Mouse (Mus musculus) testis, adult 10 weeks (tissue): Measurements from ENCODE around the gene Ncoa4. TPM values are rescaled to one million over a fixed set of nuclear protein-coding genes. Genes with fewer than 3 reads are reported as not detected.

Source experiments
- polyA plus RNA-seq: library from polyadenylated mRNA; stranded (reverse); fragments of 350-450 nt; fragmentation: Illumina TruSeq; extraction: RNeasy Lipid Tissue Mini Kit (QIAGEN cat#74804); gene quantifications from one replicate; pipeline ENCODE4 v1.2.3, GENCODE M21; 2014; ENCODE audit warnings: low read depth, low replicate concordance

The Ncoa4 gene
- 391 TPM for polyA plus RNA-seq

DNA sequence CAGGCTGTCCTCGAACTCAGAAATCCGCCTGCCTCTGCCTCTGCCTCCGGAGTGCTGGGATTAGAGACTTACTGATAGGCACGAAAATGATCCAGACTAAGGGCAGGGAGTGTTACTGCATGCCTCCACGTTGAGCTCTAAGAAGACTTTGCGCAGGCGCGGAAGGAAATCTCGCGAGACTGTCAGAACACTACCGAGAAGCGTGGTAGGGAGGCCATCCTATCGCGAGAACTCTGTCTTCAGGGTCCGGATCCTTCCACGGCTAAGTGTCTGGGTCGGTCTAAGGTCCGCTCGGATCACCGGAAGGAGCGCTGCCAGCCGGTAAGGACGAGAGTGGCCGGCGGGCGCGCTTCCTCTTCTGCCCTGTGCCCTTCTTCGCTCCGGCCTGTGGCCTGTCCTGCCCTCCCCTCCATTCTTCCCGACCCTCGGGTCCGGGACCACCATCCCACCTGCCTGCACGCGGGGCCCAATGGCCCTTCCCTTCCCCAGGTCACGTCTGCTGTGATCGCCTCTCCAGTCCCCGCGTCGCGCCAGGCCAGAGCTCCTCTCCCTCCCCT is at the start of gene Ncoa4:
Ncoa4 (plus strand) TSS at position 176 of the 557 bp plus-strand sequence.

DNA sequence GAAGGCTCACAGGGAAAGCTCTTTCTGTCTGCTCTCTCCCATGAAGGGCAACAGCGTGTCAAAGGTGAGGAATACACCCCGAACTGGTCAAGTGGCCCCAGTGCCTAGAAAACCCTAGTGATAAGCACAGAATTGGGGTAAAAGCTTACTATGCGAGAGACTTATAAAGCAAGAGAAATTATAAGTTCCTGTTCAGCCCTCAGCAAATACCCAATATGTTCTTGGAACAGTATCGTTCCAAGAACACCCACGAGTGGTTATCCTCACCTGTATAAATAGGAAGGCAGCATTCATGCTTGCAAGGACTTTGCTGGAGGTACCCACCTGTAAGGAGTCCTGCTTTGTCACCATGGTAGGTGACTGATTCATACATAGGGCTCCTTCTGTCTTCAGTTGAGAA is 17.9 kb upstream of the Ncoa4 start, which contains the start of gene Msmb:
Msmb (plus strand) TSS at position 301 of the 400 bp plus-strand sequence.

DNA sequence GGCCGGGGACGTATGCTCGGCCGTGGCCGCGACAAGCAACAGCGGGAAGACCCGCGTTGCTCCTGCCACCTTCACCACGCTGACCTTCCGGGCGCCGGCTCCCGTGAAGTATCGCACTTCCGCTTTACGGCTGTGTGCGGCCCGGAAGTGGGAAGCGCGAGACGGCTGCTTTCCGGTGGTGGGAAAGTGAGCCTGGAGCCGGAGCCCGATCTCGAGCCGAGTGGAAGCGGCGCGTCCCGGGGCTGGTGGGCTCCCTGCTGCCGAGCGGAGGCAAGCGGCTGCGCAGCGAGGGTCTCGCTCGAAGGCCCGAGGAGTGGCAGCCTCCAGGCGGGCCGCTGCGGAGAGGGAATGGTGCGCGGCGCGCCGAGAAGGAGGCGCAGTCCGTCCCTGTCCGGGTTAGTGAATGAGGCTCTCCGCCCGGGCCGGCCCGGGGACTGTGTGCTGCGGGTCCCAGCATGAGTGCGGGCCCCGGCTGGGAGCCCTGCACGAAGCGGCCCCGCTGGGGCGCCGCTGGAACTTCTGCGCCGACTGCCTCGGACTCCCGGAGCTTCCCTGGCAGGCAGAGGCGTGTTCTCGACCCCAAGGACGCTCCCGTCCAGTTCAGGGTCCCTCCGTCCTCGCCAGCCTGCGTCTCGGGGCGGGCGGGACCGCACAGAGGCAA is 42.3 kb downstream of the Ncoa4 start, which contains the start of the genes Timm23 and Parg:
Timm23 (minus strand) TSS at position 108 of the 661 bp plus-strand sequence.
Parg (plus strand) TSS at position 159 of the 661 bp plus-strand sequence.

Other genes with a start within 250 kb of the Ncoa4 start
- gene Galnt15, start 130.9 kb upstream of the Ncoa4 start, polyA plus RNA-seq, result 0.81 TPM
- 48.7 TPM for gene Oxnad1, start 74.5 kb upstream of the Ncoa4 start, polyA plus RNA-seq
- 94.1 TPM for gene Dph3, start 74.1 kb upstream of the Ncoa4 start, polyA plus RNA-seq
- not detected for gene Msmb, start 17.8 kb upstream of the Ncoa4 start, polyA plus RNA-seq
- gene Timm23, start 42.0 kb downstream of the Ncoa4 start, polyA plus RNA-seq, result 131 TPM
- 41.9 TPM for gene Parg, start 42.1 kb downstream of the Ncoa4 start, polyA plus RNA-seq
- 2.7 TPM for gene Ogdhl, start 162.2 kb downstream of the Ncoa4 start, polyA plus RNA-seq
- 44.3 TPM for gene 1700024G13Rik, start 228.5 kb downstream of the Ncoa4 start, polyA plus RNA-seq